Mouse (Mus musculus) kidney, adult 2 months (tissue): ENCODE data around the gene Pigt.

ENCODE experiments used
- CTCF ChIP-seq: fragments of 200-500 bp; conservative IDR thresholded peaks from 2 replicates; pipeline ENCODE4 v1.5.1; 2011; ENCODE audit warnings: low read depth, mild to moderate bottlenecking, control low read depth, low read length, moderate library complexity, mixed read lengths; ENCODE audit not compliant: insufficient read depth, insufficient read length
- POLR2A ChIP-seq: fragments of 200-500 bp; IDR thresholded peaks from one replicate; pipeline ENCODE4 v1.6.1; 2011; ENCODE audit warnings: low read depth, low read length, control low read depth

- TF ChIP-seq POLR2A (no peak), CTCF (no peak)
These were observed 21.2 kb downstream of the Pigt start for GRCm38 (mm10) chr2:164518266-164519170.
